Mouse (Mus musculus) CD4-positive, CD25-positive, alpha-beta regulatory T cell, adult 9 weeks (primary cell): ENCODE data around the gene Rtp1. TPM values are rescaled to one million over a fixed set of nuclear protein-coding genes. Genes with fewer than 3 reads are reported as not detected.

Source experiments
- polyA plus RNA-seq: library from polyadenylated mRNA; unstranded; fragments of 100-300 nt; shearing (Covaris generic); gene quantifications from one replicate; pipeline ENCODE4 v1.2.1, GENCODE M21; 2017

Gene Rtp1
- polyA plus RNA-seq = not detected

GRCm38 (mm10) chr16:23428647-23429319 lies at the start of gene Rtp1:
Gene Rtp1 (plus strand): TSS chr16:23429133.

Other genes starting within 250 kb of the Rtp1 start
- 115 TPM for gene St6gal1, start 204.4 kb upstream of the Rtp1 start, polyA plus RNA-seq
- 162 TPM for gene Rtp4, start 91.2 kb downstream of the Rtp1 start, polyA plus RNA-seq
- not detected for gene Masp1, start 91.7 kb downstream of the Rtp1 start, polyA plus RNA-seq